Mouse (Mus musculus) neural tube, embryonic 11.5 days (tissue): ENCODE results near the gene Nadk2. TPM values are rescaled to one million over a fixed set of nuclear protein-coding genes. Genes with fewer than 3 reads are reported as not detected.
A peak's percentile ranks its signal among the peaks of the same experiment; 100 is the strongest.

Experiments used
- ATAC-seq: fragments of 200-750 bp; cut with Nextera tagmentation; 2 replicates; pipeline ENCODE4 v1.8.0; 2017; ENCODE audit warnings: moderate number of reproducible peaks, mild to moderate bottlenecking, moderate TSS enrichment, moderate library complexity; ENCODE audit not compliant: insufficient read depth, low FRiP score, low TSS enrichment
- DNase-seq: peaks from one replicate; pipeline ENCODE4 v3.0.0-alpha.2; 2015; ENCODE audit warnings: low spot score
- H3K27ac ChIP-seq: fragments of 300-500 bp; sonication (generic); 2 replicates; pipeline ENCODE4 v1.5.1; 2014; ENCODE audit warnings: low read depth, mild to moderate bottlenecking, low read length
- H3K27me3 ChIP-seq: fragments of 300-500 bp; sonication (generic); 2 replicates; pipeline ENCODE4 v1.6.1; 2014; ENCODE audit warnings: mild to moderate bottlenecking, low read length, mixed read lengths; ENCODE audit not compliant: control insufficient read depth, insufficient read depth
- H3K36me3 ChIP-seq: fragments of 300-500 bp; sonication (generic); 2 replicates; pipeline ENCODE4 v1.6.1; 2014; ENCODE audit warnings: mild to moderate bottlenecking, low read length, moderate library complexity, mixed read lengths; ENCODE audit not compliant: control insufficient read depth, insufficient read depth
- H3K4me1 ChIP-seq: fragments of 300-500 bp; sonication (generic); 2 replicates; pipeline ENCODE4 v1.6.1; 2014; ENCODE audit warnings: low read length, mixed read lengths; ENCODE audit not compliant: control insufficient read depth, insufficient read depth
- H3K4me2 ChIP-seq: fragments of 300-500 bp; sonication (generic); 2 replicates; pipeline ENCODE4 v1.6.1; 2014; ENCODE audit warnings: low read depth, mild to moderate bottlenecking, moderate library complexity
- H3K4me3 ChIP-seq: fragments of 300-500 bp; sonication (generic); 2 replicates; pipeline ENCODE4 v1.5.1; 2014; ENCODE audit warnings: low read depth, low read length
- H3K9ac ChIP-seq: fragments of 300-500 bp; sonication (generic); 2 replicates; pipeline ENCODE4 v1.6.1; 2014; ENCODE audit warnings: mild to moderate bottlenecking, low read length
- H3K9me3 ChIP-seq: fragments of 300-500 bp; sonication (generic); 2 replicates; pipeline ENCODE4 v1.6.1; 2016; ENCODE audit warnings: low read length; ENCODE audit not compliant: control insufficient read depth
- WGBS: fragments of 180-500 bp; shearing (Covaris S2); extraction: QIAGEN DNeasy Blood & Tissue Kit; methylation state at CpG from one replicate; pipeline ENCODE4 v1.1.7; 2014; 5-methylcytosine and 5-hydroxymethylcytosine counted together
- polyA plus RNA-seq: library from polyadenylated mRNA; unstranded; fragments of >200 nt; fragmentation: Nextera tagmentation; extraction: Ambion mirVana; gene quantifications from 2 replicates; pipeline ENCODE4 v1.2.1, GENCODE M21; 2014

The Nadk2 gene
- polyA plus RNA-seq, 1 experiment from 2014 or later, result 34.9 TPM

- peaks cover 12% of the 10 kb centered on the region for H3K36me3 ChIP-seq
- no peak for ATAC-seq
- H3K4me3 ChIP-seq, result no peak overlapping the region
- H3K9ac ChIP-seq, result no peak overlapping the region
- WGBS, result 87% methylated on average over 4 of the region's 4 CpGs
- H3K27ac ChIP-seq, result no peak overlapping the region
- no peak for DNase-seq
- no peaks in the 10 kb centered on the region for H3K9me3 ChIP-seq
- H3K4me1 ChIP-seq, result no peaks in the 10 kb centered on the region
- H3K4me2 ChIP-seq, result no peak overlapping the region
- no peaks in the 10 kb centered on the region for H3K27me3 ChIP-seq
Measured at GRCm38 (mm10) chr15:9114131-9114530, 43.1 kb downstream of the Nadk2 start.

- Histone ChIP-seq H3K36me3 (peaks cover 12% of the 10 kb centered on the region), H3K27me3 (no peaks in the 10 kb centered on the region), H3K9ac (no peak overlapping the region), H3K27ac (no peak overlapping the region), H3K4me1 (no peaks in the 10 kb centered on the region), H3K4me3 (no peak overlapping the region), H3K9me3 (no peaks in the 10 kb centered on the region), H3K4me2 (no peak overlapping the region)
- DNase-seq, result no peak
- no peak for ATAC-seq
- WGBS, result 75% methylated on average over 5 of the region's 5 CpGs
Measured at GRCm38 (mm10) chr15:9114599-9114998, 43.5 kb downstream of the Nadk2 start.

GRCm38 (mm10) chr15:9118852-9119251, 47.8 kb downstream of the Nadk2 start:
- WGBS, result 91% methylated on average over 4 of the region's 4 CpGs
- H3K4me2 ChIP-seq, result no peak overlapping the region
- H3K4me3 ChIP-seq, result no peak overlapping the region
- H3K9me3 ChIP-seq, result no peaks in the 10 kb centered on the region
- H3K36me3 ChIP-seq, result peaks cover 23% of the 10 kb centered on the region
- no peaks in the 10 kb centered on the region for H3K4me1 ChIP-seq
- DNase-seq (no peak), ATAC-seq (no peak)
- H3K9ac ChIP-seq, result no peak overlapping the region
- H3K27me3 ChIP-seq, result no peaks in the 10 kb centered on the region
- H3K27ac ChIP-seq, result no peak overlapping the region

- 93% methylated on average over 2 of the region's 2 CpGs for WGBS
- ATAC-seq, result 0 out of 2 replicates have a peak, but pooled peaks have one; percentile 45
- Histone ChIP-seq H3K4me2 (no peak overlapping the region), H3K9ac (no peak overlapping the region), H3K9me3 (no peaks in the 10 kb centered on the region), H3K27ac (no peak overlapping the region), H3K4me1 (no peaks in the 10 kb centered on the region), H3K4me3 (no peak overlapping the region), H3K36me3 (peaks cover 19% of the 10 kb centered on the region), H3K27me3 (no peaks in the 10 kb centered on the region)
- peak; percentile 54 for DNase-seq
Measured at GRCm38 (mm10) chr15:9120081-9120480, 49.0 kb downstream of the Nadk2 start.

- no peak for DNase-seq
- WGBS, result 91% methylated on average over 4 of the region's 4 CpGs
- Histone ChIP-seq H3K4me3 (no peak overlapping the region), H3K9ac (no peak overlapping the region), H3K4me1 (no peaks in the 10 kb centered on the region), H3K36me3 (peaks cover 14% of the 10 kb centered on the region), H3K27me3 (no peaks in the 10 kb centered on the region), H3K4me2 (no peak overlapping the region), H3K9me3 (no peaks in the 10 kb centered on the region), H3K27ac (no peak overlapping the region)
- ATAC-seq, result no peak
Measured at GRCm38 (mm10) chr15:9122989-9123388, 51.9 kb downstream of the Nadk2 start.

- peaks cover 10% of the 10 kb centered on the region for H3K36me3 ChIP-seq
- H3K4me3 ChIP-seq, result no peak overlapping the region
- H3K9me3 ChIP-seq, result no peaks in the 10 kb centered on the region
- no peak for ATAC-seq
- H3K4me1 ChIP-seq, result no peaks in the 10 kb centered on the region
- H3K27ac ChIP-seq, result no peak overlapping the region
- WGBS, result 91% methylated on average over 21 of the region's 21 CpGs
- H3K9ac ChIP-seq, result no peak overlapping the region
- H3K4me2 ChIP-seq, result no peak overlapping the region
- no peaks in the 10 kb centered on the region for H3K27me3 ChIP-seq
- DNase-seq, result no peak
Measured at GRCm38 (mm10) chr15:9124856-9125255, 53.8 kb downstream of the Nadk2 start.

- ATAC-seq (no peak), DNase-seq (no peak)
- no peaks in the 10 kb centered on the region for H3K4me1 ChIP-seq
- H3K4me3 ChIP-seq, result no peak overlapping the region
- peaks cover 8% of the 10 kb centered on the region for H3K36me3 ChIP-seq
- H3K9ac ChIP-seq, result no peak overlapping the region
- H3K9me3 ChIP-seq, result no peaks in the 10 kb centered on the region
- no peak overlapping the region for H3K4me2 ChIP-seq
- no peaks in the 10 kb centered on the region for H3K27me3 ChIP-seq
- H3K27ac ChIP-seq, result no peak overlapping the region
- 91% methylated on average over 7 of the region's 7 CpGs for WGBS
Measured at GRCm38 (mm10) chr15:9127051-9127791, 56.2 kb downstream of the Nadk2 start.

- H3K9ac ChIP-seq, result no peak overlapping the region
- DNase-seq, result no peak
- peaks cover 2% of the 10 kb centered on the region for H3K36me3 ChIP-seq
- H3K27me3 ChIP-seq, result no peaks in the 10 kb centered on the region
- no peaks in the 10 kb centered on the region for H3K9me3 ChIP-seq
- H3K4me2 ChIP-seq, result no peak overlapping the region
- H3K4me1 ChIP-seq, result no peaks in the 10 kb centered on the region
- no peak overlapping the region for H3K4me3 ChIP-seq
- WGBS, result 83% methylated on average over 9 of the region's 9 CpGs
- no peak for ATAC-seq
- H3K27ac ChIP-seq, result no peak overlapping the region
Measured at GRCm38 (mm10) chr15:9130772-9131498, 59.9 kb downstream of the Nadk2 start.

GRCm38 (mm10) chr15:9131499-9131888, 60.4 kb downstream of the Nadk2 start:
- H3K4me1 ChIP-seq, result no peaks in the 10 kb centered on the region
- WGBS, result 90% methylated on average over 4 of the region's 4 CpGs
- no peak overlapping the region for H3K4me2 ChIP-seq
- peaks cover 4% of the 10 kb centered on the region for H3K36me3 ChIP-seq
- no peaks in the 10 kb centered on the region for H3K9me3 ChIP-seq
- H3K27ac ChIP-seq, result no peak overlapping the region
- ATAC-seq (no peak), DNase-seq (no peak)
- no peak overlapping the region for H3K9ac ChIP-seq
- H3K27me3 ChIP-seq, result no peaks in the 10 kb centered on the region
- no peak overlapping the region for H3K4me3 ChIP-seq
